Mouse (Mus musculus) 3134 (cell line): ENCODE data around the gene Stat6.
"Not testable (repeated sequence)": the region's sequence is repeated elsewhere in the genome, so short reads cannot be mapped to it uniquely, and the experiment has no call there.

Experiments
- DNase-seq: peaks from one replicate; pipeline ENCODE4 v3.0.0-alpha.2; 2011; ENCODE audit warnings: low spot score; ENCODE audit not compliant: insufficient read length; ENCODE audit errors: extremely low read depth

The Stat6 gene

GRCm38 (mm10) chr10:127641861-127642771, 670 bp upstream of the Stat6 start:
- DNase-seq, result peak; percentile 71

- DNase-seq, result peak; percentile 83
Observed at GRCm38 (mm10) chr10:127643553-127644238, 910 bp downstream of the Stat6 start.

- DNase-seq, result no peak
Observed at GRCm38 (mm10) chr10:127645791-127646190, 3.0 kb downstream of the Stat6 start.

GRCm38 (mm10) chr10:127652906-127653638, 10.3 kb downstream of the Stat6 start:
- DNase-seq, result no peak

GRCm38 (mm10) chr10:127654970-127655579, 12.3 kb downstream of the Stat6 start:
- DNase-seq, result no peak

- not testable (repeated sequence) for DNase-seq
Observed at GRCm38 (mm10) chr10:127657617-127658016, 14.8 kb downstream of the Stat6 start.

GRCm38 (mm10) chr10:127658076-127658475, 15.3 kb downstream of the Stat6 start:
- DNase-seq, result no peak

- no peak for DNase-seq
Observed at GRCm38 (mm10) chr10:127659551-127659950, 16.8 kb downstream of the Stat6 start.

- DNase-seq, result no peak
Observed at GRCm38 (mm10) chr10:127661291-127661914, 18.6 kb downstream of the Stat6 start.

GRCm38 (mm10) chr10:127661915-127662663, 19.3 kb downstream of the Stat6 start:
- DNase-seq, result peak; percentile 75

GRCm38 (mm10) chr10:127662666-127663253, 20.0 kb downstream of the Stat6 start:
- DNase-seq, result peak; percentile 61

- DNase-seq, result no peak
Observed at GRCm38 (mm10) chr10:127663590-127663989, 20.8 kb downstream of the Stat6 start.

- DNase-seq, result no peak
Observed at GRCm38 (mm10) chr10:127664166-127664565, 21.4 kb downstream of the Stat6 start.

GRCm38 (mm10) chr10:127664891-127665290, 22.1 kb downstream of the Stat6 start:
- DNase-seq, result no peak

GRCm38 (mm10) chr10:127665366-127666181, 22.8 kb downstream of the Stat6 start:
- peak; percentile 47 for DNase-seq

GRCm38 (mm10) chr10:127666501-127667268, 23.9 kb downstream of the Stat6 start, which contains the start of gene Nemp1:
Gene Nemp1 (plus strand): TSS chr10:127666901.
- peak; percentile 98 for DNase-seq
